Mouse (Mus musculus) megakaryocyte, embryonic 14.5 days (primary cell): Measurements from ENCODE around the gene Zfp933. TPM values are rescaled to one million over a fixed set of nuclear protein-coding genes. Genes with fewer than 3 reads are reported as not detected.
"Not testable (repeated sequence)": the region's sequence is repeated elsewhere in the genome, so short reads cannot be mapped to it uniquely, and the experiment has no call there.

ENCODE experiments used
- H3K27me3 ChIP-seq: replicated peaks from 2 replicates; pipeline ENCODE3; 2012; ENCODE audit warnings: inconsistent platforms
- H3K36me3 ChIP-seq: replicated peaks from 2 replicates; pipeline ENCODE3; 2012; ENCODE audit warnings: low read length, inconsistent platforms, mixed read lengths
- H3K4me1 ChIP-seq: 2 replicates; pipeline ENCODE4 v1.6.1; 2012; ENCODE audit warnings: inconsistent platforms
- H3K4me3 ChIP-seq: replicated peaks from 2 replicates; pipeline ENCODE3; 2012; ENCODE audit warnings: moderate library complexity, mild to moderate bottlenecking, inconsistent platforms
- H3K9me3 ChIP-seq: 2 replicates; pipeline ENCODE4 v1.6.1; 2012; ENCODE audit warnings: inconsistent platforms
- FLI1 ChIP-seq: IDR thresholded peaks from 2 replicates; pipeline ENCODE4 v1.6.1; 2012; ENCODE audit warnings: low read length, inconsistent platforms, mixed read lengths
- GATA1 ChIP-seq: IDR thresholded peaks from 3 replicates; pipeline ENCODE4 v1.6.1; 2012; ENCODE audit warnings: mixed read lengths, low read length, inconsistent platforms, borderline replicate concordance
- polyA plus RNA-seq: library from polyadenylated mRNA; stranded (reverse); fragments of >175 nt; gene quantifications from 2 replicates; pipeline ENCODE4 v1.2.3, GENCODE M21; 2012; ENCODE audit warnings: low replicate concordance; ENCODE audit not compliant: insufficient read depth

The Zfp933 gene
- polyA plus RNA-seq, 1 experiment: not detected

- Histone ChIP-seq H3K4me1 (peaks cover 25% of the 10 kb centered on the region), H3K9me3 (no peaks in the 10 kb centered on the region), H3K27me3 (no peaks in the 10 kb centered on the region), H3K36me3 (peaks cover 53% of the 10 kb centered on the region), H3K4me3 (no peak overlapping the region)
- TF ChIP-seq GATA1 (no peak), FLI1 (no peak)
Observed at GRCm38 (mm10) chr4:147865651-147866050, 17.5 kb upstream of the Zfp933 start.

- TF ChIP-seq GATA1 (no peak), FLI1 (no peak)
- Histone ChIP-seq H3K4me3 (no peak overlapping the region), H3K4me1 (peaks cover 7% of the 10 kb centered on the region; the same call in 1 of the 2 replicates), H3K9me3 (no peaks in the 10 kb centered on the region), H3K36me3 (peaks cover 63% of the 10 kb centered on the region), H3K27me3 (no peaks in the 10 kb centered on the region)
Observed at GRCm38 (mm10) chr4:147862051-147862450, 13.9 kb upstream of the Zfp933 start.

- TF ChIP-seq FLI1 (no peak), GATA1 (no peak)
- Histone ChIP-seq H3K4me3 (no peak overlapping the region), H3K36me3 (no peaks in the 10 kb centered on the region), H3K27me3 (no peaks in the 10 kb centered on the region), H3K4me1 (peaks cover 24% of the 10 kb centered on the region), H3K9me3 (no peaks in the 10 kb centered on the region)
Observed at GRCm38 (mm10) chr4:147850776-147851175, 2.6 kb upstream of the Zfp933 start.

- Histone ChIP-seq H3K27me3 (no peaks in the 10 kb centered on the region), H3K4me3 (peak overlapping the region; percentile 96), H3K4me1 (peaks cover 24% of the 10 kb centered on the region), H3K9me3 (no peaks in the 10 kb centered on the region), H3K36me3 (peaks cover 9% of the 10 kb centered on the region)
- TF ChIP-seq GATA1: no peak
- TF ChIP-seq FLI1: no peak
Observed at GRCm38 (mm10) chr4:147848584-147848991, 422 bp upstream of the Zfp933 start.

- TF ChIP-seq GATA1: no peak
- no peak for TF ChIP-seq FLI1
- H3K9me3 ChIP-seq: no peaks in the 10 kb centered on the region
- no peaks in the 10 kb centered on the region for H3K27me3 ChIP-seq
- no peak overlapping the region for H3K4me3 ChIP-seq
- H3K4me1 ChIP-seq: peaks cover 15% of the 10 kb centered on the region; the same call in 1 of the 2 replicates
- H3K36me3 ChIP-seq: peaks cover 37% of the 10 kb centered on the region
Observed at GRCm38 (mm10) chr4:147842871-147843270, 5.3 kb downstream of the Zfp933 start.

- not testable (repeated sequence) for H3K27me3 ChIP-seq, H3K9me3 ChIP-seq, H3K4me1 ChIP-seq, H3K4me3 ChIP-seq
- H3K36me3 ChIP-seq: peaks cover 33% of the 10 kb centered on the region
Observed at GRCm38 (mm10) chr4:147839282-147839681, 8.9 kb downstream of the Zfp933 start.

GRCm38 (mm10) chr4:147824389-147824788 lies 23.8 kb downstream of the Zfp933 start:
- Histone ChIP-seq H3K9me3 (peaks cover 61% of the 10 kb centered on the region), H3K4me1 (no peaks in the 10 kb centered on the region), H3K36me3 (peaks cover 64% of the 10 kb centered on the region), H3K4me3 (no peak overlapping the region), H3K27me3 (no peaks in the 10 kb centered on the region)
- TF ChIP-seq GATA1 (no peak), FLI1 (no peak)

- peaks cover 35% of the 10 kb centered on the region for H3K36me3 ChIP-seq
Observed at GRCm38 (mm10) chr4:147821414-147821813, 26.8 kb downstream of the Zfp933 start.

GRCm38 (mm10) chr4:147819659-147820058 lies 28.5 kb downstream of the Zfp933 start:
- not testable (repeated sequence) for H3K4me1 ChIP-seq, H3K27me3 ChIP-seq, H3K4me3 ChIP-seq
- peaks cover 20% of the 10 kb centered on the region for H3K36me3 ChIP-seq
- H3K9me3 ChIP-seq: peaks cover 41% of the 10 kb centered on the region

More at GRCm38 (mm10) chr4:147821414-147821813, 26.8 kb downstream of the Zfp933 start:
- not testable (repeated sequence) for H3K4me1 ChIP-seq, H3K4me3 ChIP-seq, H3K27me3 ChIP-seq
- H3K9me3 ChIP-seq: peaks cover 56% of the 10 kb centered on the region

GRCm38 (mm10) chr4:147814592-147815167 lies 33.5 kb downstream of the Zfp933 start:
- Histone ChIP-seq H3K27me3 (no peaks in the 10 kb centered on the region), H3K9me3 (peaks cover 3% of the 10 kb centered on the region; the same call in 1 of the 2 replicates), H3K36me3 (no peaks in the 10 kb centered on the region), H3K4me3 (no peak overlapping the region), H3K4me1 (peaks cover 4% of the 10 kb centered on the region; the same call in 1 of the 2 replicates)
- TF ChIP-seq FLI1: no peak

- H3K36me3 ChIP-seq: no peaks in the 10 kb centered on the region
- TF ChIP-seq GATA1 (no peak), FLI1 (no peak)
- H3K4me3 ChIP-seq: peak overlapping the region; percentile 6
Observed at GRCm38 (mm10) chr4:147813249-147813765, 34.9 kb downstream of the Zfp933 start.

GRCm38 (mm10) chr4:147809966-147810304 lies 38.2 kb downstream of the Zfp933 start:
- H3K27me3 ChIP-seq, H3K9me3 ChIP-seq, H3K4me1 ChIP-seq, H3K4me3 ChIP-seq, H3K36me3 ChIP-seq: not testable (repeated sequence)

More at GRCm38 (mm10) chr4:147813249-147813765, 34.9 kb downstream of the Zfp933 start:
- peaks cover 6% of the 10 kb centered on the region; the same call in 1 of the 2 replicates for H3K9me3 ChIP-seq
- peaks cover 4% of the 10 kb centered on the region; the same call in 1 of the 2 replicates for H3K4me1 ChIP-seq
- no peaks in the 10 kb centered on the region for H3K27me3 ChIP-seq

GRCm38 (mm10) chr4:147809292-147809965 lies 38.7 kb downstream of the Zfp933 start, which contains the start of gene Zfp984:
Zfp984 (minus strand) TSS chr4:147809788.
- H3K27me3 ChIP-seq, H3K36me3 ChIP-seq, H3K4me1 ChIP-seq, H3K9me3 ChIP-seq: not testable (repeated sequence)
- peak within 1 kb of the TSS; percentile 89 for H3K4me3 ChIP-seq

- not testable (repeated sequence) for H3K9me3 ChIP-seq, H3K4me1 ChIP-seq, H3K36me3 ChIP-seq, H3K27me3 ChIP-seq
- peak overlapping the region; percentile 59 for H3K4me3 ChIP-seq
Observed at GRCm38 (mm10) chr4:147808483-147808882, 39.7 kb downstream of the Zfp933 start.

GRCm38 (mm10) chr4:147795308-147795707 lies 52.9 kb downstream of the Zfp933 start:
- H3K9me3 ChIP-seq, H3K4me1 ChIP-seq, H3K4me3 ChIP-seq, H3K27me3 ChIP-seq: not testable (repeated sequence)
- H3K36me3 ChIP-seq: peaks cover 11% of the 10 kb centered on the region
